Mouse (Mus musculus): Measurements from ENCODE around the gene Hist1h2af.
"Not testable (repeated sequence)": the region's sequence is repeated elsewhere in the genome, so short reads cannot be mapped to it uniquely, and the experiment has no call there.

The Hist1h2af gene

GRCm38 (mm10) chr13:23534368-23535131 lies 844 bp downstream of the Hist1h2af start:
- DNase-seq (ENCODE audit: low read depth, low spot score): peak; percentile 72

- DNase-seq (ENCODE audit: low read depth, low spot score): peak; percentile 98
Observed at GRCm38 (mm10) chr13:23535137-23536075, 1.7 kb downstream of the Hist1h2af start, which contains the start of gene Hist1h3g. Gene Hist1h3g (plus strand): TSS chr13:23535422.

- no peak for DNase-seq (ENCODE audit: low read depth, low spot score)
Observed at GRCm38 (mm10) chr13:23536076-23536822, 2.5 kb downstream of the Hist1h2af start.

GRCm38 (mm10) chr13:23537006-23537710 lies 3.5 kb downstream of the Hist1h2af start:
- no peak for DNase-seq (ENCODE audit: low read depth, low spot score)

GRCm38 (mm10) chr13:23538249-23538648 lies 4.5 kb downstream of the Hist1h2af start:
- DNase-seq (ENCODE audit: low read depth, low spot score): no peak

GRCm38 (mm10) chr13:23539821-23540220 lies 6.1 kb downstream of the Hist1h2af start:
- not testable (repeated sequence) for DNase-seq (ENCODE audit: low read depth, low spot score)

GRCm38 (mm10) chr13:23541497-23541896 lies 7.8 kb downstream of the Hist1h2af start:
- DNase-seq (ENCODE audit: low read depth, low spot score): no peak

GRCm38 (mm10) chr13:23542225-23542980 lies 8.7 kb downstream of the Hist1h2af start:
- not testable (repeated sequence) for DNase-seq (ENCODE audit: low read depth, low spot score)

GRCm38 (mm10) chr13:23542999-23543607 lies 9.4 kb downstream of the Hist1h2af start, which contains the start of gene Hist1h2bh:
Gene Hist1h2bh (minus strand): TSS chr13:23543392.
- DNase-seq (ENCODE audit: low read depth, low spot score): peak; percentile 92

- DNase-seq (ENCODE audit: low read depth, low spot score): peak; percentile 92
Observed at GRCm38 (mm10) chr13:23543965-23544786, 10.5 kb downstream of the Hist1h2af start, which contains the start of gene Hist1h3f. Gene Hist1h3f (plus strand): TSS chr13:23544052.

- not testable (repeated sequence) for DNase-seq (ENCODE audit: low read depth, low spot score)
Observed at GRCm38 (mm10) chr13:23544787-23545120, 11.0 kb downstream of the Hist1h2af start.

GRCm38 (mm10) chr13:23546694-23547093 lies 13.0 kb downstream of the Hist1h2af start:
- DNase-seq (ENCODE audit: low read depth, low spot score): no peak

GRCm38 (mm10) chr13:23550761-23551145 lies 17.0 kb downstream of the Hist1h2af start:
- DNase-seq (ENCODE audit: low read depth, low spot score): peak; percentile 60

- peak; percentile 96 for DNase-seq (ENCODE audit: low read depth, low spot score)
Observed at GRCm38 (mm10) chr13:23551146-23551834, 17.6 kb downstream of the Hist1h2af start, which contains the start of gene Hist1h4f. Gene Hist1h4f (minus strand): TSS chr13:23551648.

- DNase-seq (ENCODE audit: low read depth, low spot score): no peak
Observed at GRCm38 (mm10) chr13:23551931-23552914, 18.5 kb downstream of the Hist1h2af start.

- no peak for DNase-seq (ENCODE audit: low read depth, low spot score)
Observed at GRCm38 (mm10) chr13:23552962-23553361, 19.3 kb downstream of the Hist1h2af start, which contains the start of gene Hist1h1d. Gene Hist1h1d (plus strand): TSS chr13:23553262.

GRCm38 (mm10) chr13:23554393-23554792 lies 20.7 kb downstream of the Hist1h2af start:
- DNase-seq (ENCODE audit: low read depth, low spot score): no peak

All from ZHBTc4 (cell line).